Mouse (Mus musculus) retina, postnatal 7 days (tissue): ENCODE measurements at regions not wholly inside any gene's neighbourhood (a gene's known extent, or its start where the extent isn't known, plus 50 kb on each side); places are given as distances from the start of the nearest gene placed in this dataset.
A peak's percentile ranks its signal among the peaks of the same experiment; 100 is the strongest.
"Not testable (repeated sequence)": the region's sequence is repeated elsewhere in the genome, so short reads cannot be mapped to it uniquely, and the experiment has no call there.

Experiments
- DNase-seq: peaks from one replicate; pipeline ENCODE4 v3.0.0-alpha.2; 2012; ENCODE audit warnings: low read depth, low spot score

GRCm38 (mm10) chr6:3201507-3201906, 197.9 kb downstream of the Samd9l start:
- DNase-seq = not testable (repeated sequence)

GRCm38 (mm10) chr6:3201107-3201506, 198.3 kb downstream of the Samd9l start:
- no peak for DNase-seq

- peak; percentile 19 for DNase-seq
Measured at GRCm38 (mm10) chr6:3200586-3200985, 198.8 kb downstream of the Samd9l start.

GRCm38 (mm10) chr6:3192424-3192820, 206.9 kb downstream of the Samd9l start:
- not testable (repeated sequence) for DNase-seq

- not testable (repeated sequence) for DNase-seq
Measured at GRCm38 (mm10) chr6:3191695-3192423, 207.5 kb downstream of the Samd9l start.

- no peak for DNase-seq
Measured at GRCm38 (mm10) chr6:3183819-3184199, 215.6 kb downstream of the Samd9l start.

GRCm38 (mm10) chr6:3182889-3183818, 216.2 kb downstream of the Samd9l start:
- DNase-seq = no peak

- DNase-seq = not testable (repeated sequence)
Measured at GRCm38 (mm10) chr6:3182424-3182841, 216.9 kb downstream of the Samd9l start.

- not testable (repeated sequence) for DNase-seq
Measured at GRCm38 (mm10) chr6:3179603-3180348, 219.6 kb downstream of the Samd9l start.

GRCm38 (mm10) chr6:3169479-3169878, 229.9 kb downstream of the Samd9l start:
- DNase-seq = not testable (repeated sequence)

GRCm38 (mm10) chr6:3166149-3166548, 233.2 kb downstream of the Samd9l start:
- not testable (repeated sequence) for DNase-seq

- DNase-seq = not testable (repeated sequence)
Measured at GRCm38 (mm10) chr6:3151901-3152300, 247.5 kb downstream of the Samd9l start.

- not testable (repeated sequence) for DNase-seq
Measured at GRCm38 (mm10) chr6:3137823-3138222, 261.5 kb downstream of the Samd9l start.

GRCm38 (mm10) chr6:3133763-3134162, 265.6 kb downstream of the Samd9l start:
- DNase-seq = not testable (repeated sequence)

- DNase-seq = not testable (repeated sequence)
Measured at GRCm38 (mm10) chr6:3116296-3116695, 283.1 kb downstream of the Samd9l start.
